Mouse (Mus musculus): Measurements from ENCODE around the gene Trp53rka.

DNA sequence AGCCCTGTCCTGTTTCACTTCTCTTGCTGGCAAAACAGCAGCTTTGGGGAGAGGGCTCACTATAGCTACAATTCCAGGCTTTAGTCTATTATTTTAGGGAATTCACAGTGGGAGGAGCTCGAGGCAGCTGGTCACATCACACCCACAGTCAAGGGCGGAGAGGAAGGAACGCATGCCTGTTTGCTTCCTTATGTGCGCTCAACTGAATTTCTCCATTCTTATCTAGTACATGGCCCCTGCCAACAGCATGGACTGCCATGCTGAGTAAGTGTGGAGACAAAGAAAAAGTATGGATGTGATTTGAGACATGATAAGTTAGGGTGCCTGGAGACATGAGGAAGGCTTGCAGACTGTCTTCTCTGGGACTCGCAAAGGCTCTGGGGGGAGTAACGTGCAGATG is 9.0 kb downstream of the Trp53rka start:
- TF ChIP-seq CTCF (IDR thresholded peaks at IDR 0.05; ENCODE audit: control insufficient read depth, insufficient read depth, insufficient read length), result no peak
- TF ChIP-seq USF1 (IDR thresholded peaks at IDR 0.05; ENCODE audit: low read depth), result no peak
- no peak for TF ChIP-seq FOSL1 (IDR thresholded peaks at IDR 0.05; ENCODE audit: insufficient read depth, low read length, poor library complexity, severe bottlenecking)
- no peak for TF ChIP-seq CEBPB (IDR thresholded peaks at IDR 0.05; ENCODE audit: low read depth)
- TF ChIP-seq MYOD1 (IDR thresholded peaks at IDR 0.05; ENCODE audit: control insufficient read depth, insufficient read length, low read depth), result no peak
- no peak for TF ChIP-seq MAX (IDR thresholded peaks at IDR 0.05)
- no peak for TF ChIP-seq MYOG (IDR thresholded peaks at IDR 0.05; ENCODE audit: control insufficient read depth, extremely low read depth, insufficient read length)

All from C2C12 (cell line).